Mouse (Mus musculus): Measurements from ENCODE around the gene Mylpf. TPM values are rescaled to one million over a fixed set of nuclear protein-coding genes. Genes with fewer than 3 reads are reported as not detected.
A peak's percentile ranks its signal among the peaks of the same experiment; 100 is the strongest.

The Mylpf gene
- polyA plus RNA-seq, 1 experiment: 90.1 TPM

GRCm38 (mm10) chr7:127192989-127193388, 15.7 kb upstream of the Mylpf start:
- peak; percentile 84 for DNase-seq
- H3K4me3 ChIP-seq (ENCODE audit: insufficient read depth, low read depth, low read length): peak overlapping the region; percentile 23; the same call in 1 of the 2 replicates
- H3K36me3 ChIP-seq (ENCODE audit: control insufficient read depth, insufficient read depth, low read length): no peaks in the 10 kb centered on the region
- H3K27me3 ChIP-seq (replicated peaks; ENCODE audit: control insufficient read depth, insufficient read depth, low read length): no peaks in the 10 kb centered on the region
- peak overlapping the region; percentile 81; the same call in 1 of the 2 replicates for H3K27ac ChIP-seq (ENCODE audit: insufficient read depth, low read depth, low read length)
- TF ChIP-seq CTCF (conservative IDR thresholded peaks at IDR 0.05; ENCODE audit: insufficient read depth, insufficient read length, low read depth, low read length) (no peak), POLR2A (IDR thresholded peaks at IDR 0.05; ENCODE audit: low read depth, low read length) (no peak)
- peaks cover 12% of the 10 kb centered on the region for H3K4me1 ChIP-seq (ENCODE audit: control insufficient read depth, insufficient read depth, low read length)
- WGBS: 61% methylated on average over 5 of the region's 5 CpGs

- no peaks in the 10 kb centered on the region for H3K27me3 ChIP-seq (replicated peaks; ENCODE audit: control insufficient read depth, insufficient read depth, low read length)
- H3K36me3 ChIP-seq (ENCODE audit: control insufficient read depth, insufficient read depth, low read length): no peaks in the 10 kb centered on the region
- H3K4me1 ChIP-seq (ENCODE audit: control insufficient read depth, insufficient read depth, low read length): peaks cover 12% of the 10 kb centered on the region
- TF ChIP-seq CTCF (conservative IDR thresholded peaks at IDR 0.05; ENCODE audit: insufficient read depth, insufficient read length, low read depth, low read length): no peak
- TF ChIP-seq POLR2A (IDR thresholded peaks at IDR 0.05; ENCODE audit: low read depth, low read length): no peak
- 82% methylated on average over 17 of the region's 17 CpGs for WGBS
- no peak for DNase-seq
- H3K27ac ChIP-seq (ENCODE audit: insufficient read depth, low read depth, low read length): no peak overlapping the region
- no peak overlapping the region for H3K4me3 ChIP-seq (ENCODE audit: insufficient read depth, low read depth, low read length)
Measured at GRCm38 (mm10) chr7:127194011-127194632, 14.6 kb upstream of the Mylpf start.

GRCm38 (mm10) chr7:127194633-127195029, 14.1 kb upstream of the Mylpf start:
- Histone ChIP-seq H3K27me3 (replicated peaks; ENCODE audit: control insufficient read depth, insufficient read depth, low read length) (no peaks in the 10 kb centered on the region), H3K4me3 (ENCODE audit: insufficient read depth, low read depth, low read length) (peak overlapping the region; percentile 69; the same call in 1 of the 2 replicates), H3K4me1 (ENCODE audit: control insufficient read depth, insufficient read depth, low read length) (peaks cover 12% of the 10 kb centered on the region), H3K36me3 (ENCODE audit: control insufficient read depth, insufficient read depth, low read length) (no peaks in the 10 kb centered on the region), H3K27ac (ENCODE audit: insufficient read depth, low read depth, low read length) (no peak overlapping the region)
- no peak for DNase-seq
- 46% methylated on average over 7 of the region's 7 CpGs for WGBS
- TF ChIP-seq POLR2A (IDR thresholded peaks at IDR 0.05; ENCODE audit: low read depth, low read length) (no peak), CTCF (conservative IDR thresholded peaks at IDR 0.05; ENCODE audit: insufficient read depth, insufficient read length, low read depth, low read length) (no peak)

- H3K36me3 ChIP-seq (ENCODE audit: control insufficient read depth, insufficient read depth, low read length): no peaks in the 10 kb centered on the region
- no peaks in the 10 kb centered on the region for H3K27me3 ChIP-seq (replicated peaks; ENCODE audit: control insufficient read depth, insufficient read depth, low read length)
Measured at GRCm38 (mm10) chr7:127195544-127196295, 13.0 kb upstream of the Mylpf start, which contains the start of gene Cd2bp2. Gene Cd2bp2, minus strand, starts transcription at chr7:127196050.

GRCm38 (mm10) chr7:127196484-127196883, 12.2 kb upstream of the Mylpf start:
- Histone ChIP-seq H3K4me3 (ENCODE audit: insufficient read depth, low read depth, low read length) (no peak overlapping the region), H3K27ac (ENCODE audit: insufficient read depth, low read depth, low read length) (no peak overlapping the region), H3K27me3 (replicated peaks; ENCODE audit: control insufficient read depth, insufficient read depth, low read length) (no peaks in the 10 kb centered on the region), H3K4me1 (ENCODE audit: control insufficient read depth, insufficient read depth, low read length) (peaks cover 12% of the 10 kb centered on the region), H3K36me3 (ENCODE audit: control insufficient read depth, insufficient read depth, low read length) (no peaks in the 10 kb centered on the region)
- no peak for DNase-seq
- WGBS: 49% methylated on average over 11 of the region's 11 CpGs
- no peak for TF ChIP-seq CTCF (conservative IDR thresholded peaks at IDR 0.05; ENCODE audit: insufficient read depth, insufficient read length, low read depth, low read length)
- TF ChIP-seq POLR2A (IDR thresholded peaks at IDR 0.05; ENCODE audit: low read depth, low read length): no peak

More at GRCm38 (mm10) chr7:127195544-127196295, 13.0 kb upstream of the Mylpf start, which contains the start of gene Cd2bp2:
- Histone ChIP-seq H3K27ac (ENCODE audit: insufficient read depth, low read depth, low read length) (peak within 1 kb of the TSS; percentile 49), H3K4me1 (ENCODE audit: control insufficient read depth, insufficient read depth, low read length) (peaks cover 12% of the 10 kb centered on the region), H3K4me3 (ENCODE audit: insufficient read depth, low read depth, low read length) (peak within 1 kb of the TSS; percentile 69)
- TF ChIP-seq CTCF (conservative IDR thresholded peaks at IDR 0.05; ENCODE audit: insufficient read depth, insufficient read length, low read depth, low read length): no peak
- no peak for TF ChIP-seq POLR2A (IDR thresholded peaks at IDR 0.05; ENCODE audit: low read depth, low read length)
- peak; percentile 99 for DNase-seq
- under 1% methylated on average over 51 of the region's 51 CpGs for WGBS

- H3K4me3 ChIP-seq (ENCODE audit: insufficient read depth, low read depth, low read length): peak overlapping the region; percentile 97
- H3K36me3 ChIP-seq (ENCODE audit: control insufficient read depth, insufficient read depth, low read length): no peaks in the 10 kb centered on the region
- no peak overlapping the region for H3K27ac ChIP-seq (ENCODE audit: insufficient read depth, low read depth, low read length)
- no peak for DNase-seq
- H3K4me1 ChIP-seq (ENCODE audit: control insufficient read depth, insufficient read depth, low read length): peaks cover 8% of the 10 kb centered on the region; the same call in 1 of the 2 replicates
- TF ChIP-seq CTCF (conservative IDR thresholded peaks at IDR 0.05; ENCODE audit: insufficient read depth, insufficient read length, low read depth, low read length): no peak
- no peak for TF ChIP-seq POLR2A (IDR thresholded peaks at IDR 0.05; ENCODE audit: low read depth, low read length)
- H3K27me3 ChIP-seq (replicated peaks; ENCODE audit: control insufficient read depth, insufficient read depth, low read length): no peaks in the 10 kb centered on the region
- 27% methylated on average over 2 of the region's 2 CpGs for WGBS
Measured at GRCm38 (mm10) chr7:127206606-127207005, 2.1 kb upstream of the Mylpf start.
